Mouse (Mus musculus): ENCODE measurements around the gene 2410015M20Rik. TPM values are rescaled to one million over a fixed set of nuclear protein-coding genes. Genes with fewer than 3 reads are reported as not detected.
"Not testable (repeated sequence)": the region's sequence is repeated elsewhere in the genome, so short reads cannot be mapped to it uniquely, and the experiment has no call there.

2410015M20Rik gene
- polyA plus RNA-seq, 1 experiment from 2014 or later = 335 TPM

DNA sequence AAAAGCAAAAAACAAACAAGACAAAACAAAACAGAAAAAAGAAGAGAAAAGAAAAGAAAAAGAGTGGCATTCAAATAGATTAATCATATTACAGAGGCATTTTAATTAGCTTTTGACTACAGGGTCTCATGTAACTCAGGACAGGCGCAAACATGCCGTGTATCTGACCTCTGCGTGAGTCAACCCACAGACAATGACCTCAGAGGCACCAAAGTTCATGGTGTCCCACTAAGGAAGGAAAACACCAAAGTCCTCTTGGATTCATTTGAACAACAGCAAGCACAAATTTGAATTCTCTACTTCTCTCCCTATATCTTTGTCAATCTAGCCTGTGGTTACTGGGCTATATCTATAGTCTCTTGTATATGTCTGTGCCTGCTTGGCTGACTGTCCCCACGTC lies 33.7 kb upstream of the 2410015M20Rik start:
- H3K4me1 ChIP-seq (replicated peaks; ENCODE audit: control insufficient read depth, insufficient read depth) = no peaks in the 10 kb centered on the region
- no peaks in the 10 kb centered on the region for H3K36me3 ChIP-seq (ENCODE audit: control insufficient read depth, insufficient read depth, low read length)
- H3K27ac ChIP-seq (replicated peaks) = no peak overlapping the region
- H3K4me3 ChIP-seq (ENCODE audit: low read depth, low read length) = no peak overlapping the region
- no peak for DNase-seq (ENCODE audit: low spot score)
- H3K9me3 ChIP-seq (ENCODE audit: control insufficient read depth, low read length) = no peaks in the 10 kb centered on the region
- no peaks in the 10 kb centered on the region for H3K27me3 ChIP-seq (ENCODE audit: control insufficient read depth, insufficient read depth, low read length)
- no peak overlapping the region for H3K4me2 ChIP-seq (replicated peaks; ENCODE audit: low read depth)
- TF ChIP-seq EP300 (optimal IDR thresholded peaks at IDR 0.05) (no peak), CTCF (IDR thresholded peaks at IDR 0.05; ENCODE audit: low read depth) (no peak)
- ATAC-seq (ENCODE audit: low FRiP score, low TSS enrichment) = no peak
- H3K9ac ChIP-seq (ENCODE audit: low read length) = no peak overlapping the region
- WGBS = 65% methylated on average over 4 of the region's 4 CpGs

GRCm38 (mm10) chr17:56634023-56634422 lies 24.5 kb upstream of the 2410015M20Rik start:
- H3K4me1 ChIP-seq (replicated peaks; ENCODE audit: control insufficient read depth, insufficient read depth) = no peaks in the 10 kb centered on the region
- H3K36me3 ChIP-seq (ENCODE audit: control insufficient read depth, insufficient read depth, low read length) = no peaks in the 10 kb centered on the region
- H3K9ac ChIP-seq (ENCODE audit: low read length) = no peak overlapping the region
- H3K27me3 ChIP-seq (ENCODE audit: control insufficient read depth, insufficient read depth, low read length) = no peaks in the 10 kb centered on the region
- H3K9me3 ChIP-seq (ENCODE audit: control insufficient read depth, low read length) = no peaks in the 10 kb centered on the region
- WGBS = 82% methylated on average over 6 of the region's 6 CpGs
- ATAC-seq (ENCODE audit: low FRiP score, low TSS enrichment) = no peak
- H3K27ac ChIP-seq (replicated peaks) = no peak overlapping the region
- DNase-seq (ENCODE audit: low spot score) = no peak
- no peak overlapping the region for H3K4me3 ChIP-seq (ENCODE audit: low read depth, low read length)
- TF ChIP-seq CTCF (IDR thresholded peaks at IDR 0.05; ENCODE audit: low read depth) (no peak), EP300 (optimal IDR thresholded peaks at IDR 0.05) (no peak)
- no peak overlapping the region for H3K4me2 ChIP-seq (replicated peaks; ENCODE audit: low read depth)

GRCm38 (mm10) chr17:56631807-56632206 lies 22.2 kb upstream of the 2410015M20Rik start:
- no peak overlapping the region for H3K27ac ChIP-seq (replicated peaks)
- no peak overlapping the region for H3K4me3 ChIP-seq (ENCODE audit: low read depth, low read length)
- no peak overlapping the region for H3K4me2 ChIP-seq (replicated peaks; ENCODE audit: low read depth)
- no peaks in the 10 kb centered on the region for H3K36me3 ChIP-seq (ENCODE audit: control insufficient read depth, insufficient read depth, low read length)
- 25% methylated on average over 4 of the region's 4 CpGs for WGBS
- DNase-seq (ENCODE audit: low spot score) (no peak), ATAC-seq (ENCODE audit: low FRiP score, low TSS enrichment) (no peak)
- H3K4me1 ChIP-seq (replicated peaks; ENCODE audit: control insufficient read depth, insufficient read depth) = no peaks in the 10 kb centered on the region
- H3K27me3 ChIP-seq (ENCODE audit: control insufficient read depth, insufficient read depth, low read length) = no peaks in the 10 kb centered on the region
- TF ChIP-seq CTCF (IDR thresholded peaks at IDR 0.05; ENCODE audit: low read depth) (no peak), EP300 (optimal IDR thresholded peaks at IDR 0.05) (no peak)
- no peaks in the 10 kb centered on the region for H3K9me3 ChIP-seq (ENCODE audit: control insufficient read depth, low read length)
- no peak overlapping the region for H3K9ac ChIP-seq (ENCODE audit: low read length)

GRCm38 (mm10) chr17:56629800-56630781 lies 20.5 kb upstream of the 2410015M20Rik start:
- not testable (repeated sequence) for H3K4me2 ChIP-seq (replicated peaks; ENCODE audit: low read depth); H3K27ac ChIP-seq (replicated peaks); H3K27me3 ChIP-seq (ENCODE audit: control insufficient read depth, insufficient read depth, low read length); H3K4me3 ChIP-seq (ENCODE audit: low read depth, low read length); H3K9me3 ChIP-seq (ENCODE audit: control insufficient read depth, low read length); H3K36me3 ChIP-seq (ENCODE audit: control insufficient read depth, insufficient read depth, low read length); H3K9ac ChIP-seq (ENCODE audit: low read length); H3K4me1 ChIP-seq (replicated peaks; ENCODE audit: control insufficient read depth, insufficient read depth); DNase-seq (ENCODE audit: low spot score); ATAC-seq (ENCODE audit: low FRiP score, low TSS enrichment)
- WGBS = 78% methylated on average over 24 of the region's 27 CpGs

- TF ChIP-seq CTCF (IDR thresholded peaks at IDR 0.05; ENCODE audit: low read depth) = no peak
- TF ChIP-seq EP300 (optimal IDR thresholded peaks at IDR 0.05) = no peak
- Histone ChIP-seq H3K27ac (replicated peaks) (peak within 1 kb of the TSS; percentile 78), H3K4me1 (replicated peaks; ENCODE audit: control insufficient read depth, insufficient read depth) (peaks cover 4% of the 10 kb centered on the region; the same call in 1 of the 2 replicates), H3K4me3 (ENCODE audit: low read depth, low read length) (peak within 1 kb of the TSS; percentile 94), H3K27me3 (ENCODE audit: control insufficient read depth, insufficient read depth, low read length) (no peaks in the 10 kb centered on the region), H3K9ac (ENCODE audit: low read length) (peak within 1 kb of the TSS; percentile 31), H3K4me2 (replicated peaks; ENCODE audit: low read depth) (peak within 1 kb of the TSS; percentile 95), H3K36me3 (ENCODE audit: control insufficient read depth, insufficient read depth, low read length) (no peaks in the 10 kb centered on the region), H3K9me3 (ENCODE audit: control insufficient read depth, low read length) (no peaks in the 10 kb centered on the region)
- ATAC-seq (ENCODE audit: low FRiP score, low TSS enrichment) (peak; percentile 22), DNase-seq (ENCODE audit: low spot score) (peak; percentile 52)
- 9% methylated on average over 26 of the region's 26 CpGs for WGBS
Observed at GRCm38 (mm10) chr17:56627530-56628277, 18.1 kb upstream of the 2410015M20Rik start, which contains the start of gene Catsperd. Gene Catsperd (plus strand): TSS chr17:56628143.
